Mouse (Mus musculus) heart, adult 2 months (tissue): ENCODE results near the gene Olfr341. TPM values are rescaled to one million over a fixed set of nuclear protein-coding genes. Genes with fewer than 3 reads are reported as not detected.

Experiments
- DNase-seq, 2 experiments: peaks; one replicate each; pipeline ENCODE4 v3.0.0; 2021
- H3K27ac ChIP-seq: fragments of 200-600 bp; 2 replicates; pipeline ENCODE4 v1.8.1; 2022
- H3K27me3 ChIP-seq: fragments of 200-500 bp; 2 replicates; pipeline ENCODE4 v1.6.1; 2012; ENCODE audit warnings: mild to moderate bottlenecking, low read length, inconsistent platforms, mixed read lengths; ENCODE audit not compliant: control insufficient read depth, insufficient read depth
- H3K36me3 ChIP-seq: fragments of 200-500 bp; 2 replicates; pipeline ENCODE4 v1.6.1; 2012; ENCODE audit warnings: low read length, inconsistent platforms; ENCODE audit not compliant: control insufficient read depth, insufficient read depth
- H3K4me1 ChIP-seq: fragments of 200-500 bp; 2 replicates; pipeline ENCODE4 v1.6.1; 2011; ENCODE audit warnings: low read length; ENCODE audit not compliant: control insufficient read depth, insufficient read depth
- H3K4me3 ChIP-seq: fragments of 200-600 bp; 2 replicates; pipeline ENCODE4 v1.8.1; 2022
- H3K79me2 ChIP-seq: fragments of 200-500 bp; replicated peaks from 2 replicates; pipeline ENCODE4 v1.6.1; 2012; ENCODE audit warnings: mild to moderate bottlenecking, inconsistent platforms, low read length, moderate library complexity, mixed read lengths; ENCODE audit not compliant: control insufficient read depth, insufficient read depth
- H3K9ac ChIP-seq: fragments of 200-500 bp; 2 replicates; pipeline ENCODE4 v1.6.1; 2012; ENCODE audit warnings: low read depth, mild to moderate bottlenecking, control low read depth, inconsistent platforms, low read length, mixed read lengths
- CTCF ChIP-seq: fragments of 200-600 bp; IDR thresholded peaks from 2 replicates; pipeline ENCODE4 v1.8.1; 2022; ENCODE audit warnings: antibody characterized with exemption, mild to moderate bottlenecking, moderate library complexity
- EP300 ChIP-seq: fragments of 200-500 bp; IDR thresholded peaks from 2 replicates; pipeline ENCODE4 v1.6.1; 2011; ENCODE audit warnings: low read depth, low read length, control low read depth; ENCODE audit not compliant: insufficient read depth
- POLR2A ChIP-seq: fragments of 200-500 bp; IDR thresholded peaks from 2 replicates; pipeline ENCODE4 v1.6.1; 2011; ENCODE audit warnings: mild to moderate bottlenecking, low read depth, low read length, control low read depth; ENCODE audit not compliant: insufficient read depth
- WGBS: fragments of 180-500 bp; shearing (Covaris S2); methylation state at CpG from one replicate; pipeline ENCODE4 v1.1.7; 2018; 5-methylcytosine and 5-hydroxymethylcytosine counted together
- intact Hi-C: fragments of 180-260 bp; cut with DNase I; formaldehyde crosslinking; loops from one replicate; pipeline ENCODE4 v1.15.1; 2025
- long read RNA-seq: library from polyadenylated mRNA; stranded (forward); transcript quantifications from one replicate; pipeline ENCODE4 v2.0.0, GENCODE M21; 2021
- polyA plus RNA-seq: library from polyadenylated mRNA; depleted of rRNA; stranded (reverse); fragments of >200 nt; gene quantifications from 2 replicates; pipeline ENCODE4 v1.2.3, GENCODE M21; 2012; rRNA removed
- total RNA-seq, 2 experiments: library from RNA; stranded (reverse); gene quantifications; 2 replicates each; pipeline ENCODE4 v1.2.3; 2021

The Olfr341 gene
- total RNA-seq (not detected), polyA plus RNA-seq (not detected in 2 replicates)
- long read RNA-seq, result 0 reads

GRCm38 (mm10) chr2:36482368-36482767 is at the start of gene Olfr341:
TSS of gene Olfr341 (minus strand) at chr2:36482468.
- no peak for DNase-seq
- Histone ChIP-seq H3K4me1 (no peaks in the 10 kb centered on the region), H3K79me2 (no peaks in the 10 kb centered on the region), H3K27me3 (no peaks in the 10 kb centered on the region), H3K27ac (no peak within 1 kb of the TSS), H3K4me3 (no peak within 1 kb of the TSS), H3K36me3 (no peaks in the 10 kb centered on the region), H3K9ac (no peak within 1 kb of the TSS)
- TF ChIP-seq EP300 (no peak), CTCF (no peak), POLR2A (no peak)
- intact Hi-C loops, result no loop called here

DNA sequence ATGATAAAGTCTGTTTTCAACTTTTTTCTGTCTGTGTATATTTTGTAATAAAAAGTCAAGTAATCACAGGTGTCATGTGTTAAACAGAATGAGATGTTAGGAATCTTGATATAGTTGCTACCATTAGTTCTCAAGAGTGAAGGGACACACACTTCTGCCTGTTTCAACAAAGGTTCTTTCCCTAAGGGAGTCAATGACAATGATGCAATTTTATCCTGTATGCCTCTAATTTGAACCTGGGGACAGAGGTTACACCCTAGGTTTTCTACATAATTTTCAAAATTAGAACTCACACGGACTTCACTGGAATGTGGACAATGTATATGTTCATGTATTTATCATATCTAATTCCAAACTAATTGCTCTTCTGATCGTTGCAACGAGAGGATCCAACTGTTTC is 42.4 kb upstream of the Olfr341 start, which contains the start of gene Olfr342:
TSS of gene Olfr342 (plus strand) at position 301 of the 400 bp plus-strand sequence.
- TF ChIP-seq EP300 (no peak), CTCF (no peak), POLR2A (no peak)
- no peak within 1 kb of the TSS for H3K9ac ChIP-seq
- WGBS, result 59% methylated on average over 3 of the region's 3 CpGs

DNA sequence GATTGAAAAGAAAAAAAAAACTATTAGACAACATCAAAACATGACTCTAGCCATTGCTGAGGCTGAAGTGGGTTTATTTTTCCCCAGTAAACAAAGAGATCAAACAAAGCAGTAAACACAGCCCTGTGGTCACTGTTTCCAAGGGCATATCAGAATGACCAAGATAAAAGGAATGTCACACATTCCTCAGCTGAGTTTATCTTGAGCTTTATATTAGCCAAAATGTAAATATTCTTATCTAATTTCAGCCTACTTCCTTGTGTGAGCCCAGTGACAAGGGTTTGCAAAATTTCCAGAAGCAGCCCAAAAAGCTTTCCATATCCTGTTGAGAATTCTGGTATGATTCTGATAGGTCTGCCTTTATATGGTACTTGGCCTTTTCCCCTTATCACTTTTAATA is 8.6 kb downstream of the Olfr341 start:
- no peaks in the 10 kb centered on the region for H3K36me3 ChIP-seq
- no peak overlapping the region for H3K4me3 ChIP-seq
- H3K79me2 ChIP-seq, result no peaks in the 10 kb centered on the region
- TF ChIP-seq EP300 (no peak), CTCF (no peak), POLR2A (no peak)
- H3K27ac ChIP-seq, result no peak overlapping the region
- H3K4me1 ChIP-seq, result no peaks in the 10 kb centered on the region
- DNase-seq, result no peak
- H3K27me3 ChIP-seq, result no peaks in the 10 kb centered on the region
- no peak overlapping the region for H3K9ac ChIP-seq
- intact Hi-C loops, result no loop called here

More for the DNA sequence above, 42.4 kb upstream of the Olfr341 start, which contains the start of gene Olfr342:
- intact Hi-C loops, result no loop called here
- Histone ChIP-seq H3K36me3 (no peaks in the 10 kb centered on the region), H3K4me1 (no peaks in the 10 kb centered on the region), H3K79me2 (no peaks in the 10 kb centered on the region), H3K4me3 (no peak within 1 kb of the TSS), H3K27ac (no peak within 1 kb of the TSS), H3K27me3 (no peaks in the 10 kb centered on the region)
- no peak for DNase-seq

DNA sequence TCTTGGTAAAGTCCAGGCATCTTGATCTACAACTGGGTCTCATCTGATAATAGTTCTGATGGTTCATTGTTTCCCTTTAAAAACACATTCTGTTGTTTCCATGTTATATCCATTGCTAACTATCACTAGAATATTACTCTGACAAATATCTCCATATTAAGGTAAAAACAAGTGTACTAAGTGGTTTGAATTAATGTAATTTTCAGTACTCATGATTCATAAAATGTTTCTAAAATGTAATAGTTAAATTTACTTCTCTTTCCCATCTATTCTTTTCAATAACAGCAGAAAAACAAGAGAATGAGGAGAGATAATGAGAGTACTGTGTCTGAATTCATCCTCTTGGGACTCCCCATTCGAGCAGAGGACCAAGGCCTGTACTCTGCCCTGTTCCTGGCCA is 30.0 kb downstream of the Olfr341 start, which contains the start of gene Olfr340:
TSS of gene Olfr340 (plus strand) at position 301 of the 400 bp plus-strand sequence.
- intact Hi-C loops, result no loop called here
- no peaks in the 10 kb centered on the region for H3K27me3 ChIP-seq
- TF ChIP-seq CTCF, result no peak
- no peak for TF ChIP-seq POLR2A
- no peak for TF ChIP-seq EP300
- no peak for DNase-seq
- no peak within 1 kb of the TSS for H3K9ac ChIP-seq
- no peak within 1 kb of the TSS for H3K4me3 ChIP-seq
- H3K4me1 ChIP-seq, result no peaks in the 10 kb centered on the region
- H3K79me2 ChIP-seq, result no peaks in the 10 kb centered on the region
- WGBS, result 50% methylated on average over 1 of the region's 1 CpGs
- H3K36me3 ChIP-seq, result no peaks in the 10 kb centered on the region
- no peak within 1 kb of the TSS for H3K27ac ChIP-seq

Other genes starting within 250 kb of the Olfr341 start
- not detected for gene Olfr338, start 108.9 kb downstream of the Olfr341 start, total RNA-seq
- not detected in 2 replicates for gene Olfr338, start 108.9 kb downstream of the Olfr341 start, polyA plus RNA-seq
- not detected for gene Olfr339, start 63.5 kb downstream of the Olfr341 start, total RNA-seq
- gene Olfr339, start 63.5 kb downstream of the Olfr341 start, polyA plus RNA-seq, result not detected in 2 replicates
- not detected for gene Olfr340, start 29.9 kb downstream of the Olfr341 start, total RNA-seq
- gene Olfr340, start 29.9 kb downstream of the Olfr341 start, polyA plus RNA-seq, result not detected in 2 replicates
- gene Olfr342, start 42.5 kb upstream of the Olfr341 start, total RNA-seq, result not detected
- not detected in 2 replicates for gene Olfr342, start 42.5 kb upstream of the Olfr341 start, polyA plus RNA-seq
- gene Olfr344, start 84.2 kb upstream of the Olfr341 start, total RNA-seq, result not detected
- not detected in 2 replicates for gene Olfr344, start 84.2 kb upstream of the Olfr341 start, polyA plus RNA-seq
- not detected for gene Olfr345, start 157.6 kb upstream of the Olfr341 start, total RNA-seq
- gene Olfr345, start 157.6 kb upstream of the Olfr341 start, polyA plus RNA-seq, result not detected in 2 replicates
- gene Olfr346, start 203.3 kb upstream of the Olfr341 start, total RNA-seq, result not detected
- gene Olfr346, start 203.3 kb upstream of the Olfr341 start, polyA plus RNA-seq, result not detected in 2 replicates
- gene Olfr347, start 249.4 kb upstream of the Olfr341 start, total RNA-seq, result not detected
- gene Olfr347, start 249.4 kb upstream of the Olfr341 start, polyA plus RNA-seq, result not detected in 2 replicates